Mouse (Mus musculus): ENCODE data around the gene Prdx5.

GRCm38 (mm10) chr19:6940396-6941351, 30.8 kb upstream of the Prdx5 start:
- TF ChIP-seq POLR2AphosphoS2 (IDR thresholded peaks at IDR 0.05; ENCODE audit: low read depth, low read length) (no peak), JUND (conservative IDR thresholded peaks at IDR 0.05; ENCODE audit: low read depth, low read length) (no peak)
